Mouse (Mus musculus): ENCODE results near the gene Mrpl36.

- TF ChIP-seq POLR2A (IDR thresholded peaks at IDR 0.05; ENCODE audit: extremely low read depth, insufficient read depth, low read length) (no peak), CTCF (IDR thresholded peaks at IDR 0.05; ENCODE audit: low read depth, low read length) (peak; percentile 39; the same call in 1 of the 2 replicates)
Measured at GRCm38 (mm10) chr13:73345102-73345890, 17.0 kb downstream of the Mrpl36 start.
